Mouse (Mus musculus): ENCODE data around the gene Rsph14. TPM values are rescaled to one million over a fixed set of nuclear protein-coding genes. Genes with fewer than 3 reads are reported as not detected.

The Rsph14 gene
- polyA plus RNA-seq, 1 experiment from 2014 or later, result 0.62 TPM

DNA sequence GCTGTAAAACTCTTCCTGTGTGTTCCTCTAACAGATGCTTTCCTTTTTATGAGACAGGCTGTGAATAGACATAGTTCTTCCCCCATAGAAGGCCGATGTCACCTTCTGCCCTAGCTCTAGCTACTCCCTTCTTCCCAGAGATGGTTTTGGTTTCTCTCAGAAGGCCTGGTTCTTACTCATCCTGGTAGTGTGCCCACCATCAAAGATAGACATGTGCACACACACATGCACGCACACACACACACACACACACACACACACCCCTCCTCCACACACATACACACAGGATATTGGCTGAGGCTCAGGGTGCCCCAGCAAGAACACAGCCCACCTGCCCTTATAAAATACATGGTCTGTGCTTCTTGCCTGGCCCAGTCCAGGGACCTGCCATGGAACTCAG is 63.1 kb downstream of the Rsph14 start:
- WGBS, result 86% methylated on average over 2 of the region's 2 CpGs
- Histone ChIP-seq H3K9ac (ENCODE audit: low read depth, low read length) (no peak overlapping the region), H3K4me3 (ENCODE audit: low read depth, low read length) (no peak overlapping the region), H3K27ac (ENCODE audit: low read length) (no peak overlapping the region), H3K27me3 (ENCODE audit: control insufficient read depth, insufficient read depth, low read depth, low read length) (no peaks in the 10 kb centered on the region; the same call in 1 of the 2 replicates), H3K4me1 (ENCODE audit: control insufficient read depth, insufficient read depth, low read length) (peaks cover 15% of the 10 kb centered on the region), H3K9me3 (replicated peaks; ENCODE audit: control insufficient read depth, low read length, poor library complexity, severe bottlenecking) (no peaks in the 10 kb centered on the region), H3K4me2 (ENCODE audit: low read length) (peak overlapping the region; percentile 81), H3K36me3 (ENCODE audit: control insufficient read depth, insufficient read depth, low read length) (peaks cover 3% of the 10 kb centered on the region; the same call in 1 of the 2 replicates)
- ATAC-seq, result no peak

GRCm38 (mm10) chr10:74967651-74968267 is 64.6 kb downstream of the Rsph14 start:
- peak overlapping the region; percentile 86 for H3K9ac ChIP-seq (ENCODE audit: low read depth, low read length)
- WGBS, result under 1% methylated on average over 25 of the region's 25 CpGs
- no peaks in the 10 kb centered on the region for H3K9me3 ChIP-seq (replicated peaks; ENCODE audit: control insufficient read depth, low read length, poor library complexity, severe bottlenecking)
- H3K36me3 ChIP-seq (ENCODE audit: control insufficient read depth, insufficient read depth, low read length), result peaks cover 2% of the 10 kb centered on the region; the same call in 1 of the 2 replicates
- ATAC-seq, result peak; percentile 0; the same call in 1 of the 2 replicates
- H3K4me3 ChIP-seq (ENCODE audit: low read depth, low read length), result peak overlapping the region; percentile 77
- H3K4me2 ChIP-seq (ENCODE audit: low read length), result peak overlapping the region; percentile 81
- H3K27ac ChIP-seq (ENCODE audit: low read length), result peak overlapping the region; percentile 77
- H3K27me3 ChIP-seq (ENCODE audit: control insufficient read depth, insufficient read depth, low read depth, low read length), result no peaks in the 10 kb centered on the region; the same call in 1 of the 2 replicates
- H3K4me1 ChIP-seq (ENCODE audit: control insufficient read depth, insufficient read depth, low read length), result peaks cover 15% of the 10 kb centered on the region

- Histone ChIP-seq H3K27me3 (ENCODE audit: control insufficient read depth, insufficient read depth, low read depth, low read length) (no peaks in the 10 kb centered on the region; the same call in 1 of the 2 replicates), H3K27ac (ENCODE audit: low read length) (peak within 1 kb of the TSS; percentile 77), H3K36me3 (ENCODE audit: control insufficient read depth, insufficient read depth, low read length) (no peaks in the 10 kb centered on the region; the same call in 1 of the 2 replicates), H3K9me3 (replicated peaks; ENCODE audit: control insufficient read depth, low read length, poor library complexity, severe bottlenecking) (no peaks in the 10 kb centered on the region), H3K9ac (ENCODE audit: low read depth, low read length) (peak within 1 kb of the TSS; percentile 86), H3K4me3 (ENCODE audit: low read depth, low read length) (peak within 1 kb of the TSS; percentile 77), H3K4me1 (ENCODE audit: control insufficient read depth, insufficient read depth, low read length) (peaks cover 15% of the 10 kb centered on the region), H3K4me2 (ENCODE audit: low read length) (peak within 1 kb of the TSS; percentile 81)
- WGBS, result under 1% methylated on average over 82 of the region's 83 CpGs
- ATAC-seq, result peak; percentile 96
These were observed 65.4 kb downstream of the Rsph14 start, which contains the start of gene Gnaz for GRCm38 (mm10) chr10:74966850-74967451. Gnaz (plus strand) TSS chr10:74967177.

DNA sequence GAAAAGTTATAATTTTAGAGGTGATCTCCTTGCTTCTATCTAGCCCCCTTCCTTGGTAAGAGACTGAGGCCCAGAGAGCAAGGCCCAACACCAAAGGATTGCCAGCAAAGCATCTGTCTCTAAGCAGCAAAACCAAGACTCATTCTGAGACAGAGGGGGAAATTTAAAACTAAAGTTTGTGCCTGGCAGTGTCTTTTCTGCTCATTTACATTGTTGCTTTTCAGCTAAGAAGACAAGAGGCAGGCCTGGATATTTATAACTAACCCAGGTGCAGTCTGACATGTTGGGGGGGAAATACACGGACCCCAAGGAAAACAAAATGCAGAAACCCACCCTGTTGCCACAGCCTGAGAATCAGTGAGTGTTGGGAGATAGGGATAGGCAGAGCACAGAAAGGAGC is 68.0 kb downstream of the Rsph14 start:
- 87% methylated on average over 1 of the region's 1 CpGs for WGBS
- no peak for ATAC-seq
- no peaks in the 10 kb centered on the region for H3K9me3 ChIP-seq (replicated peaks; ENCODE audit: control insufficient read depth, low read length, poor library complexity, severe bottlenecking)
- no peak overlapping the region for H3K27ac ChIP-seq (ENCODE audit: low read length)
- H3K4me1 ChIP-seq (ENCODE audit: control insufficient read depth, insufficient read depth, low read length), result peaks cover 15% of the 10 kb centered on the region
- no peak overlapping the region for H3K4me2 ChIP-seq (ENCODE audit: low read length)
- H3K9ac ChIP-seq (ENCODE audit: low read depth, low read length), result no peak overlapping the region
- no peaks in the 10 kb centered on the region; the same call in 1 of the 2 replicates for H3K27me3 ChIP-seq (ENCODE audit: control insufficient read depth, insufficient read depth, low read depth, low read length)
- H3K4me3 ChIP-seq (ENCODE audit: low read depth, low read length), result no peak overlapping the region
- no peaks in the 10 kb centered on the region for H3K36me3 ChIP-seq (ENCODE audit: control insufficient read depth, insufficient read depth, low read length)

DNA sequence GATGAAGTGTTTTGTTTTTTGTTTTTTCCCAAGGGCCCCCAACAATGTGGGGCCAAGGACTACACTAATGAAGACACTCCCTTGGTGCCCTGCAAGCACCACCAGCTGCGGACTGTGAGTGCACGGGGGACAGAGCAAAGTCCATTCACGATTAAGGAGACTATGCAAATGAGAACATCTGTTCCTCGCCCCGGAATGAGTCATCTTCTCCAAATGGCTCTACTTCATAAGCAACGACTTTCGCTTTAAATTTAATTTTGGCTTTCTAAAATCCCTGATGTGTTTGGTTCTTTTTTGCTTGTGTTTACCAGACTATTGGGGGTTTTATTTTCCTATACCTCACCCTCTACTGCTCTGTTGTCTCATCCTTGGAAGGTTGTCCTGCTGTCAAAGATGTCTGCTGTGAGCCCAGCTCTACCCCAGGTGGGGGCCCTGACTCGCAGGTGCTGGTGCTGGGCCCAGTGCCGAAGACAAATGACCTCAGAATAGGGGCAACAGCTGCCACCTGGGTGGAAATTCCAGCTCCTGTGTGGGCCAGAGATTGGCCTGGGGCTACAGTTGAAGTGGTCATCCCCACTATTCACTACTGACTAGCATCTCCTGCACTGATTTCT is 79.4 kb downstream of the Rsph14 start:
- Histone ChIP-seq H3K9me3 (replicated peaks; ENCODE audit: control insufficient read depth, low read length, poor library complexity, severe bottlenecking) (no peaks in the 10 kb centered on the region), H3K27ac (ENCODE audit: low read length) (no peak overlapping the region), H3K4me2 (ENCODE audit: low read length) (no peak overlapping the region), H3K4me3 (ENCODE audit: low read depth, low read length) (no peak overlapping the region), H3K36me3 (ENCODE audit: control insufficient read depth, insufficient read depth, low read length) (no peaks in the 10 kb centered on the region), H3K4me1 (ENCODE audit: control insufficient read depth, insufficient read depth, low read length) (no peaks in the 10 kb centered on the region), H3K9ac (ENCODE audit: low read depth, low read length) (no peak overlapping the region), H3K27me3 (ENCODE audit: control insufficient read depth, insufficient read depth, low read depth, low read length) (no peaks in the 10 kb centered on the region)
- WGBS, result 37% methylated on average over 9 of the region's 9 CpGs
- ATAC-seq, result no peak

DNA sequence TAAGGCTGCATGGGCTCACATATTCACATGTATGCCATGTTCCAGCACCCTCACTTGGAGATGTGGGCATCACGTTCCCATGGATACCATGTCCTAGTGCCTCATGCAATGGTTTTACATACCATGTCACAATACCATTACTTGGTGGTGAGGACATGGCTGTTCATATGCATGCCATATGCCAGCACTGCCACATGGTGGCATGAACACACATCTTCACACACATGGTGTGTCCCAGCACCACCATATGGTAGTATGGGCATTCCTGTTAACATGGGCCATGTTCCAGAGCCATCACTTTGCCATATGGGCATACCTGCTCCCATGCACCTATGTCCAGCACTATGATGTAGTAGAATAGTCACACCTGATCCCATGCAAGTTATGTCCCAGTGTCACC is 91.6 kb downstream of the Rsph14 start:
- Histone ChIP-seq H3K4me2 (ENCODE audit: low read length) (no peak overlapping the region), H3K27ac (ENCODE audit: low read length) (no peak overlapping the region), H3K4me3 (ENCODE audit: low read depth, low read length) (no peak overlapping the region), H3K9ac (ENCODE audit: low read depth, low read length) (no peak overlapping the region), H3K27me3 (ENCODE audit: control insufficient read depth, insufficient read depth, low read depth, low read length) (no peaks in the 10 kb centered on the region), H3K4me1 (ENCODE audit: control insufficient read depth, insufficient read depth, low read length) (no peaks in the 10 kb centered on the region), H3K9me3 (replicated peaks; ENCODE audit: control insufficient read depth, low read length, poor library complexity, severe bottlenecking) (no peaks in the 10 kb centered on the region), H3K36me3 (ENCODE audit: control insufficient read depth, insufficient read depth, low read length) (no peaks in the 10 kb centered on the region)
- WGBS, result 90% methylated on average over 1 of the region's 1 CpGs
- no peak for ATAC-seq

GRCm38 (mm10) chr10:74939300-74939699 is 93.1 kb downstream of the Rsph14 start:
- H3K9ac ChIP-seq (ENCODE audit: low read depth, low read length), result no peak overlapping the region
- no peak overlapping the region for H3K4me2 ChIP-seq (ENCODE audit: low read length)
- no peak for ATAC-seq
- no peak overlapping the region for H3K4me3 ChIP-seq (ENCODE audit: low read depth, low read length)
- H3K27me3 ChIP-seq (ENCODE audit: control insufficient read depth, insufficient read depth, low read depth, low read length), result no peaks in the 10 kb centered on the region
- 62% methylated on average over 3 of the region's 3 CpGs for WGBS
- no peaks in the 10 kb centered on the region for H3K36me3 ChIP-seq (ENCODE audit: control insufficient read depth, insufficient read depth, low read length)
- H3K27ac ChIP-seq (ENCODE audit: low read length), result no peak overlapping the region
- H3K4me1 ChIP-seq (ENCODE audit: control insufficient read depth, insufficient read depth, low read length), result no peaks in the 10 kb centered on the region
- no peaks in the 10 kb centered on the region for H3K9me3 ChIP-seq (replicated peaks; ENCODE audit: control insufficient read depth, low read length, poor library complexity, severe bottlenecking)

GRCm38 (mm10) chr10:74938410-74938809 is 94.0 kb downstream of the Rsph14 start:
- Histone ChIP-seq H3K4me1 (ENCODE audit: control insufficient read depth, insufficient read depth, low read length) (no peaks in the 10 kb centered on the region), H3K9me3 (replicated peaks; ENCODE audit: control insufficient read depth, low read length, poor library complexity, severe bottlenecking) (no peaks in the 10 kb centered on the region), H3K9ac (ENCODE audit: low read depth, low read length) (no peak overlapping the region), H3K36me3 (ENCODE audit: control insufficient read depth, insufficient read depth, low read length) (no peaks in the 10 kb centered on the region), H3K4me2 (ENCODE audit: low read length) (no peak overlapping the region), H3K4me3 (ENCODE audit: low read depth, low read length) (no peak overlapping the region), H3K27me3 (ENCODE audit: control insufficient read depth, insufficient read depth, low read depth, low read length) (no peaks in the 10 kb centered on the region), H3K27ac (ENCODE audit: low read length) (no peak overlapping the region)
- no peak for ATAC-seq
- 76% methylated on average over 5 of the region's 5 CpGs for whole genome bisulfite sequencing
